Mouse (Mus musculus) ES-E14 (cell line): ENCODE data around the gene Fcgr2b.

Experiments
- CHD2 ChIP-seq: IDR thresholded peaks from 2 replicates; pipeline ENCODE4 v1.6.1; 2014; ENCODE audit warnings: mild to moderate bottlenecking, low read depth, low read length, inconsistent platforms
- HCFC1 ChIP-seq: IDR thresholded peaks from 2 replicates; pipeline ENCODE4 v1.6.1; 2012; ENCODE audit warnings: low read length, inconsistent platforms, borderline replicate concordance; ENCODE audit not compliant: insufficient read depth
- MAFK ChIP-seq: IDR thresholded peaks from 2 replicates; pipeline ENCODE4 v1.6.1; 2014; ENCODE audit warnings: mild to moderate bottlenecking, low read depth, low read length, inconsistent platforms; ENCODE audit not compliant: insufficient read depth
- ZNF384 ChIP-seq: IDR thresholded peaks from 2 replicates; pipeline ENCODE4 v1.6.1; 2012; ENCODE audit warnings: low read depth, low read length, inconsistent platforms

DNA sequence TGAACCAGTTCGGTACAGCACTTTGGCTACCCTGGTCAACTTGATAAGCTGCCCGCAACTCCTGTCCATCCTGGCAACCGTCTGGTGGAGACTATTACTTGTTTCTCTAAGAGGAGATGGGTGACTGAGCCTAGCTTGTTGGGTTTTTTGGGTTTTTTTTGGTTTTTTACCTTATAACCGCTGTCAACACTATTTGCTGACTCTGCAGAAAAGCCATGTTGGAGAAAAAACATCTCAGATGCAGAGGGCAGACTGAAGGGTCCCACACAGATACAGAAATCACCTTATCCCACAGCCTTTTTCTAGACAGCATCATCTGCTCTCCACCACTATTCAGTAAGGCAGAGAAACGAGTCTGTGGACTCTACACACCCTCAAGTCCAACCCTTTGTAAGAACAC lies 9.5 kb upstream of the Fcgr2b start:
- no peak for TF ChIP-seq ZNF384
- TF ChIP-seq CHD2, result no peak
- peak; percentile 91 for TF ChIP-seq MAFK
- no peak for TF ChIP-seq HCFC1
